Mouse (Mus musculus) heart, postnatal 25 days (tissue): Measurements from ENCODE around the gene Mcm2. TPM values are rescaled to one million over a fixed set of nuclear protein-coding genes. Genes with fewer than 3 reads are reported as not detected.

ENCODE experiments used
- DNase-seq: peaks from one replicate; pipeline ENCODE4 v3.0.0; 2022; ENCODE audit warnings: low spot score
- intact Hi-C: fragments of 180-260 bp; cut with DNase I; formaldehyde crosslinking; loops from one replicate; pipeline ENCODE4 v1.15.1; 2025
- total RNA-seq, 2 experiments: library from RNA; stranded (reverse); gene quantifications; 2 replicates each; pipeline ENCODE4 v1.2.3; 2021

Gene Mcm2
- 1 to 10 TPM; 6.1 to 7.4 TPM for total RNA-seq

DNA sequence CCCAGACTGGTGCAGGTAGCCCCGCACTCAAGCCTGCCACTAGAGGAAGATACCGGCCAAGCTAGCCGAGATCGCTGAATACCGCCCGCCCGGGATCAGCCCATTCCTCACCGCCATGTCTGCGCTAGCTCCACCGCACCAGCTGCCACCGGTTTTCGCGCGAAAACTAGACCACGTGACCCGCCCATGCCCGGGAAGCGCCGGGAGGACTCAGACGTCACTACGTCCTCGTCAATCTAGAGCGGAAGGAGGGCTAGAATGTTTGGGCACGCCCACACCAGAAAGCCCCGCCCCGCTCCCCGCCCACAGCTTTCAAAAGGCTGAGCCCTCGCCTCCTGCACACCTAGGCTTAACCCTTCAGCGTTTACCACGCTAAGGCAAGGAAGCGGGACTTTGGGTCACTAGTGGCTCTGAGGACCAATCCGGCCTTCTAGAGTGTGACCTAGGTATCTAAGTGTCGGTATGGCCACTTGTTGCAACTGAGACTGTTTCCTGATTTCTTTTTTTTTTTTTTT is at the start of gene Mcm2:
TSS of gene Mcm2 (minus strand) at position 247 of the 515 bp plus-strand sequence.
- peak; percentile 83 for DNase-seq
- intact Hi-C loops = no loop called here

DNA sequence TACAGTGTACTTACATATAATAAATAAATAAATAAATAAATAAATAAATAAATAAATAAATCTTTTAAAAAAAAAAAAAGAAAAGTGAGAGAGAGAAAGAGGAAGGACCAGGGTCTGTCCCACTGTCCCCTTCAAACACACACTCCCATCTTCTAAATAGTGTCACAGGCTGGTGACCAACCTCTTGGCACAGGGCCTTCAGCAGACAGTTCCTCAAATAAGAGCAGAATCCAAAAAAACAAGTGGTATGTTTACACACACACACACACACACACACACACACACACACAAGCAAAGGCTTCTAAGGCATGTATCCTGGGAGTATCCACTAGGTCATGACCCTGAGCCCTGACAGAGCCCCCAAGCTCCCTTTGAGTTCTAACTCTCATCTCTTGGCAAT is 49.2 kb upstream of the Mcm2 start:
- intact Hi-C loops = no loop called here
- DNase-seq = no peak

DNA sequence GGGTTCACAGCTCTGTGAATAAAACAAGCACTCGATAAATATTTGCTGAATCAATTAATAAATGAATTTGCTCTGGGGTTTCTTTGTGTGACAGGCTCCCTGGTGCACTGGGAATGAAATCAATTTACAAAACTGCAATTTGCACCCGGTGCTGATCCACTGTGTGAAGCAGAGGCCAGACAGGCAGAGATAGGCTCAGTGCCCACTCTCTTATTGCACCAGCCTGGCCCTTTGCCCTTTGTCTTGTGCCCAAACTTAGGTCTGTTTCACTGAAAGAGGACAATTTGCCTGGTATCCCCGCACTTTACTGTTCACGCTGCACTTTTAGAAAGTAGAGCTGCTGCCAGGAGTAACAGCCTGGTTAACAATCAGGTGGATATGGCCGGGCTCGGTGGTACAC is 47.9 kb upstream of the Mcm2 start:
- DNase-seq = no peak
- intact Hi-C loops = no loop called here

DNA sequence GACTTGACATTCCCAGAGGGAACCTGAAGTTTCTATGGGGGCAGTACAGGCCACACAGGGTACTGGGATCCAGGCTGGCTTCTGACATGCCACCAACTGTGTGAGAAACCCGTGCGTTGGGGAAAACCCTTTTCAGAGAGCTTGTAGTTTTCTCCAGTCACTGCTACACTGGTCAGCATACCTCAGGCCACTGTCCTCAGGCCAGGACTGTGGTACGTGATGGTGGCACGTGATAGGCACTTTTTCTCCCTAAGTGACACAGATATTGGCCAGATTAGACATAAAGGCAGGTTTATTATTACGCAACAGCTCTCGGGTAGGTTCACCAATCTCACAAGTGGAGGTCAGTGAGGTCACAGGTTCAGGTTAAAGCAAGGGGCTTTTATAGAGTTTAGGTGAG is 45.1 kb upstream of the Mcm2 start:
- intact Hi-C loops = no loop called here
- DNase-seq = no peak

DNA sequence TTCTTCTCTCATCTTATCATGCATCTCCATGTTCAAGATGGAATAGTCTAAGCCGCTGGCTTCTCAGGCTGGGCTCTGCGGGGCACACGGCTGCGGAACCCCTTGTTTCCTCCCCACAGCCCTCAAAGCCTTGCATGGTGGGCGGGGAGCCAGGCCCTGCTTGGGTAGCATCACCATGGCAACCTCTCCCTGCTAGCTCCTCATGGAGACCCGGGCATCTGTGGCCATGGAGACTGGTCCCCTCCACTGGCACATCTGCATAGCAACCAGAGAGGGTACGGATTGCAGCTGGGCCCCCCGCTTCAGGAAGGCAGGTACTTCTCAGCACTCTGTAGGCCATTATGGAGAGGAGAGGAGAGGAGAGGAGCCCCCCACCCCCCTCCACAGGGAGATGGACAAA is 44.0 kb upstream of the Mcm2 start:
- no peak for DNase-seq
- intact Hi-C loops = no loop called here

DNA sequence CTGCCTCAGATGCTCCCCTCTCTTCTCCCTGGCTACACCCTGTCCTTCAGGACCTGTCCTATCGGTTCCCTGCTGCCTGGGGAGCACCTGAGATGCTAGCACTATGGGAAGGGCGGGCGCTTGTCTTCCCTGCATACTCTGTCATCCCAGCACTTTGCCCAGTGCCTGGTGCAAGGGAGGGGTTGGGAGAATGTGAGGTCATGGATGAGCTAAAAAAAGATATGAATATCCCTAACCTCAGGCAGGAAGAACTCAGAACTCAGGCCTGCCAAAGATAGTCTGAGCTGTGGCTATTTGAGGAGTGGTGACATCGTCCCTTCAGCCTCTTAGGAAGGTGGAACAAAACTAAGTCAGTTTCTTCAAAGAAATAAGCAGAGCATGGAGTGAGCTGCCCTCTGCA is 43.0 kb upstream of the Mcm2 start:
- intact Hi-C loops = no loop called here
- no peak for DNase-seq

DNA sequence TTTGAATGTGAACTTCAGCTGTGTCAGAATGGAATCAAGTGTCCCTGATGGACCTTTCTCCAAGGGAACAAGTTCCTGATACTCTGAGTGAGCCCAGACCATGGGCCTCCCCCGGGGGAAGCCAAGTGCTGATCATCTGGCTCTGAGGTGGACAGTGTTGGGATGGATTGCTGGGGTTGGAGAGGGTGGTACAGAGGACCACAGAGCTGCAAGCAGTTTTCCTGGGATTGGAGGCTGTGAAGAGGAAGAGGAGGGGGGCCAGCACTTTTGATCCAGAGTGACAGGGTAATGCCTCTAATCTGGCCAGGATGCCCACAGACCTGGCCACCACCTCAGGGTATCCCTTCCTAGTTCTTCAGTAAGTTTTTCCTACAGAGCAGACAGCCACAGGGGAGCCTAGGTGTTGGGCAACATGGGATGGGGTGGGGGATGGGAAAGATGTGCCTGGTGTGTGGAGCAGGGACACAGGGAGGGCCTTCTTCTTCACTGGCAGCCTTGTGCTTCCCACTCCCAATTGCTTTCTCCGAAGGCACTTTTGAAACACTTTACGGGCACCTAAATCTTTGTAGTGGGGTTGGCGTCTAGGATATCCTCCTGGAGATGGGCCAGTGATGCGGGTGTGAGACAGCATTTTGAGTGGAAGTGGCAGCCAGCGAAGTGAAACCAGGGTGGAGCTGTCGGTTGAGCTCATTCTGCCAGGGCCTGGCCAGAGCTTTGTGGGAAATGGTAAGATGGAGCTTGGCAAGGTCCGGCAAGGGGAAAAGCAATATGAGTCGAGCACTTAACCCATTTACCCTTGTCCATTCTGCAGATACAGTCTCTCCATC is 41.7 kb upstream of the Mcm2 start:
- intact Hi-C loops = no loop called here
- no peak for DNase-seq

DNA sequence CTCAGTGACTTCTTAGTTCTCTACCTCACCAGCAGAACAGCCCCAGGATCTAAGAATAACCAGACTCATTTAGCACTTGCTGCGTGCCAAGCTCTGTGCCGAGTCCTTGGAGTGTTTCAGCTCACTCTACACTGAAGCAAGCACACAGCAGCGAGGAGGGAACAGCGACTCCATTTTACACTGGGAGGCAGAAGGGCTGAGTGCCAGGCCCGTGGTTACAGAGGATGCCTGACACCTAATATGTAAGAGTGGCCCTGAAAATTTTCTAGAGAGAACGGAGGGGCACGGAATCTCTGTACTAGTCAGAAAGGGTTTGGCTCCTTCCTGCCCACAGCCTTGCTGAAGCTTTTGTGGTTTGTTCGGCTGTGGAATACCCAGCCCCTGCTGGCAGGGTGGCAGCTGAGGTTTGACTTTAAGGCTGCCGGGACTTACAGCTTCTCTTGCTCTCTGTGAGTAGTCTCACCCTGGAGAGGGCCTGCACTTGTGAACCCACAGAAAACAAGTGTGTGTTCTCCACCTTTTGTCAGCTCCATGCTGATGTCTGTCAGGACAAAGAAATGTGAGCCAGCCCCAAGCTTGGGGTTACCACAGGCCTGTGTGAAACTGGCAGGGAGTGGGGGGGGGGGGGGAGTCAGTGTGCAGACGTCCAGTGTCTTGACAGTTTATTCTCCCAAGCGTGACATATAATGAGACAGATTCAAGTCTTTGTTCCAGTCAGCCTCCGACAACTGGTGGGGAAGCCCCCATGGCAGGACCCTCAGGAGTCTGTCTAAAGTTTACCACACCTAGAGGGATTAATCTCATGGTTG is 40.9 kb upstream of the Mcm2 start:
- intact Hi-C loops = no loop called here

DNA sequence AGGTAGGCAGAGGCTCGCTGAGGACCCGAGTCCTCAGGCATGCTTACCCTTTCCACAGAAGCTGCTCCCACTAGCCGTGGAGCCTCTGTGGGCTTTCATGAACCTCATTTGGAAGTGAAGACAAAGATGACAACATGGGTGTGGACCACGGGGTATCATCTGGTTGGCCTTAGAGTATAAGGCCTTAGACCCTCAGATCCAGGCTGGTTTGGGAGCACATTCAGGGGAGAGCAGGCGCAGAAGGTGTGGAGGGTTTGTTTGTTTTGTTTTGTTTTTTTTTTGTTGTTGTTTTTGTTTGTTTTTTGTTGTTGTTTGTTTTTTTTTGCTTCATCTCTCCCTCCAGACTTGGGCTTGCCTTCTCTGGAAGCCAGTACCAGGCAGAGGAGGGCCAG is 40.1 kb upstream of the Mcm2 start:
- intact Hi-C loops = no loop called here
- no peak for DNase-seq

More for the DNA sequence above, 40.9 kb upstream of the Mcm2 start:
- no peak for DNase-seq

DNA sequence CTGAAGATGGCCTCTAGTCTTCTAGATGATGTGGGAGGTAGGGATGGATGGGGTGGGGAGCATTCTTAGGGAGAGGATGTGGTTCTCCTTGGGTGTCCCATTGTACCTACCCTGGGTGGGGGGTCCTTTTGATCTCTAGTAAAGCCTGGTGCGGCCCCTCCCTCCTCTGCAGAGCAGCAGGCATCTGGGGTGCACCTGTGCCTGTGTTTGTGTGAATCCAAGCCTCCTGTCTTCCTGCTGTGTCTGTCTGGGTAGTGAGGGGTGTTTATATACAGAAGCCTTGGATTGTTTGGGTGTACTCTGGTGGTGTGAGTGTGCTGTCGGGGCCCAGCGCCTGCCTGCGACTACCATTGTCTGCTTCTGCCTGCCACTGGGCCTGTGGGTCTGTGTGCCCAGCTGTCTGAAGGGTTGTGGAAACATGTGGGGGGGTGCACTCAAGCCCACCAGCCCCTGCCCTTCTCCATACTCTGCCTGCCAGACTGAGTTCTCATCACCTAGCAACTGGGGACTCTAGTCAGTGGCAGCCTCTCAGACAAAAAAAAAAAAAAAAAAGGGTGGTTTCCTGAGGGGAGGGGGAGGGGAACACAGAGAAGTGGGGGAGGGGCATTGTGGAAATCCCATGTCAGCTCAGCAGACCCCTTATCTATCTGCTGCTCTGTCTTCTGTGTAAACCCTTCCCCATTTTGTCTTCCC is 39.5 kb upstream of the Mcm2 start:
- intact Hi-C loops = no loop called here
- no peak for DNase-seq

DNA sequence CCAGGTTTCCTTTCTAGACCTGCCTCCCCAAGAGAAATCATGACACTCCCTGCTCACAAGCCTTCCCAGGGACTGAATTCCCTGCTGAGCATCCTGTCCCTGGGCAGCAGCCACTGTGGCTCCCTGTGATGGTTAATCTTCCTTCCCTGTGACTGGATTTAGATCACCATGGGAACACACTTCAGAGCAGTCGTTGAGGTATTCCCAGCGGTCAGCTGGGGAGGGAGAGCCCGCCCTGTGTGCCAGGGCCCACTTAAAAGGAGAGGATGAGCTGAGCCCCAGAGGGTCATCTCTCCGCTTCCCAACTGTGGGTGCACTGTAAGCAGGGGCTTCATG is 38.6 kb upstream of the Mcm2 start:
- intact Hi-C loops = no loop called here
- no peak for DNase-seq

DNA sequence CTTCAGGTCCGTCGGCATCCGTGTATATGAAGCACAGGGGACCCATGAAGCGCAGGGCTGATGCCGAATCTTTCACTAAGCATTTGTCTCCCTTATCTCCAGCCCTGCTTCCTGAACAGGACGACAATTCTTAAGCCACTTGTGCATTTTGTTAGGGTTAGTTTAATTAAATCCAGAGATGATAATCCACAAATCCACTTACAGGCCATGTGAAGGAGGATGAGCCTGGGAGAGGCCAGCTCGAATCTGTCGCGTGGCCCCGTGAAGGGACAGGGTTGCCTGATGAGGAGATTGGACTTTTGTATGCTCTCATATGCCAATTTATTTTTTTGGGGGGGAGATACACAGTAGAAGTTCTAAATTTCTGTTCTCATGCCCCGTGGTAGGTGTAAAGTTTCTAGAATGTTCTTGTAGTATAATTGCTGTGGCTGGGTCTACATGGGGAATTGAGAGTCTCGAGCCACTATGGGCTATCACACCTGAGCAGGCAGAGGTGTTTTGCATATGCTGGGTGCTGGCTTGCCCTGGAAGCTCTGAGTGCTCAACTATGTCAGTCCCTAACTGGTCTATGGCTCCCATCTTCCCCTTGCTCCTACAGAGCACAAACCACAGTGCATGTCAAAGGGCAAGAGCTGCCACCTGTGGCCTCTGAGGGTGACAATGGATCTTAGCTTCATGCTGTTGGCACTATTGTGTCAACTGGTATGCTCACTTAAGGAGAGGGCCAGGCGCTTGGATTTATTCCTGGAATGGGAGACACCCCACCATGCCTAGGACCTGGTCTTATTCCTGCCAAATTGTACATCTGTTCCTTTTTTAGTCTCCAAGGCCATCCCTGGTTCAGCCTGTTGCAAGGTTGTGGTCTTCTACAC is 38.0 kb upstream of the Mcm2 start:
- intact Hi-C loops = no loop called here
- DNase-seq = no peak

DNA sequence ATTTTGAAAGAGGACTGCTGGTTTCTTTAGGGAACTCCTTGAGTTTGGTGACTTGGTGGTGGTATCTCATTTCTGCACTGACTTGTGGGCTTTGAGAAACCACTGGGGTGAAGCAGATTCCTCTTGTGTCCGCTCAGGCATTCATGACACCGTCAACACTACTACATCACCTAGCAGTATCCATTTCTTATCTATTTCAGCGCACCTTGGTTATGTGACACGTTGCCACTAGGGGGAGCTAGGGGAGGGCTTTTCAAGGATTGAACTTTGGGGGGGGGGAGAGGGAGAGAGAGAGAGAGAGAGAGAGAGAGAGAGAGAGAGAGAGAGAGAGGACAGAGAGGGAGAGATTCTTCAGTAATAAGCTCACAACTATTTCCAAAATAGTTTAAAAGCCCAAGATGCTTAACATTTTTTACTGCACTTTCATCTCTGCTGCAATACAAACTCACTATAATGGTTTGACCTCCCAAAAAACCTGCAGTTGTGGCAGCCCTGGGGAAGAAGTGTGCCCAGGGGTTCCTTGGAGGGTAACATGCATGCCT is 37.2 kb upstream of the Mcm2 start:
- intact Hi-C loops = no loop called here
- DNase-seq = no peak

DNA sequence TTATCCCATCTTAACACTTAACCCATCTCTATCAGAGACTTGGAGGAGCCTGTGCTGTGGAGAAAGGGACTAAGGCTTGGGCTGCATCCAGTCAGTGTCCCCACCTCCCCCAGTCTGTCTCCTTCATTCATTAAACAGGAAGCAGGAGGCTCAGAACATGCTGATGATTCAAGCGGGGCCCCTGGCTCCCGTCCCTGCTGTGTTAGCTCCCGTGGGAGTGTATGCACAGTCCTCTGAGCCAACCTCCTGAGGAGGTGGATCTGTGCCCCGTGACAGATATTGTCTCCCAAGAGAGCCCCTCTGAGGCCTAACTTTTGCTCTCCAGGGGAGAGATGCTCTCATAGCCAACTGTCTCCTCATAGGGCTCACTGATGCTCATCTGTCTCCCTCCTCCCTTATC is 36.2 kb upstream of the Mcm2 start:
- intact Hi-C loops = no loop called here
- DNase-seq = no peak

DNA sequence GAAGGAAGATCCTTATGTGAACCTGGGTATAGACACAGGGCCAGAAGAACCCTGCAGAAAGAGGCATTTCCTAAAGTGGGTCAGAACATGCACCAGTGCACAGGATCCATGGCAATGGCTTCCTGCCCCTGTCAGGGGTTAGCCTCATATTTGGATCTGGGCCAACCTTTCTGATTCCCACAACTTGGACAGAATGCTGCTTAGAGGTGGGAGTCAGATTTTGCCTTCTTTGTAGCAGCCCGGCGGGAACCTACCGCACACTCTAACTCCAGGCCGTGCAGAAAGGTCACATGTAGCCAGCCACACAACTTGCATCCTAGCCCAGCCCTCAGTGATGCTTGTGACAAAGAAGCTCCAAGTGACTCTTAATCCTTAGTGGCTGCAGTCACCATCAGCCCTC is 35.6 kb upstream of the Mcm2 start:
- no peak for DNase-seq
- intact Hi-C loops = no loop called here

DNA sequence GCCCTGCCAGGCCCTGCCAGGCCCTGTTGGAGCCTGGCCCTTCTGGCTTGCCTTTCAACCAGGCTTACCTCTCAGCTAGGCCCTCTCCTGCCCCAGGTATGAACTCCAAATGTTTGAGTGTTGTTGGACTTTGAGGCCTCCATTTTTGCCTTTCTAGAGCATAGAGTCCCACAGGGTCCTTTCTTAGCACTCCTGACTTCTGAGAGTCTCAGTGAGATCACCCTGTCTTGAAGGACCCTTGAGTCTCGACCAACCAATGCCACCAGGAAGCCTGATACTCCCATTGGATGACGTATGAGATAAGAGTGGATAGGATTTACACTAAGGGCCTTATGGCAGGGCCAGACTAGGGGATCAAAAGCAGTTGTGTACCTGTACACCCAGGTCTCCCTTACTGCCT is 32.9 kb upstream of the Mcm2 start:
- intact Hi-C loops = no loop called here
- DNase-seq = no peak

DNA sequence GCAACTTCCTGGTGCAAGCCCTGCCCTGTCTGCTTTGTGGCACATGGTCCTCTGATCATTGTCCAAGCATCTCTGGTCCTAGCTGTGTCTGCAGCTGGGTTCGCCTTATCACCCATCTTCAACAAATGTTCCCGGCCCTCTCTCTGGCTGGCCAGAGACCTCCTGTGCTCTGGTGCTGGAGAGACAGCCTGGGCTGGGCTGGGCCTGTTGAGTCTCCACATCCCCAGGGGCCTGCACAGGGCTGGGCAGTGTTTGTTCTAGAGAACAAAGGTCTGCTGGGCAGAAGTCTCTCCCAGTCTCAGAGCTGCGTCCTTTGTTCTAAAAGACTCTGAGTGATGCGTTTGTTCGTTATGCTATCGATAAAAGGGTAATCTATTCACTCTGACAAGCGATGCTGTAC is 31.5 kb upstream of the Mcm2 start:
- no peak for DNase-seq
- intact Hi-C loops = no loop called here

DNA sequence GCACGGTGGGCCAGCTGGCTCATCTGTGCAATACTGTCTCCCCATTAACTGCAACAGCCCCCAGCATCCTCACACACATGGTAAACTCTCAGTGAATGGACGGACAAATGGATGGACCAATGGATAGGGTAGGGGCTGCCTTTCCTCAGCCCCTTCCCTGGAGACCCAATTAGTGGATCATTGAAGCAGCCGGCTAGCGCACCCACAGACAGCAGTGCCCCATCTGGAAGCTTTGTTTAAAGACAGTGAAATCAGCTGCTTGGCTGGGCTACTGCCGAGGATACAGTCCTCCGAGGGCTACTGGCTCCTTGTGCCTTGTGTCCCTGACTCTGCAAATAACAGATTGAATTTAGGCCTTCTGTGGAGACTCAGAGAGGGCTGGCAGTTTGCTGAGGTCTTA is 30.9 kb upstream of the Mcm2 start:
- no peak for DNase-seq
- intact Hi-C loops = loop anchor here (5.0 kb wide), 3 partner anchors 108 to 433 kb away; partner anchors contain the start of gene Plxna1

DNA sequence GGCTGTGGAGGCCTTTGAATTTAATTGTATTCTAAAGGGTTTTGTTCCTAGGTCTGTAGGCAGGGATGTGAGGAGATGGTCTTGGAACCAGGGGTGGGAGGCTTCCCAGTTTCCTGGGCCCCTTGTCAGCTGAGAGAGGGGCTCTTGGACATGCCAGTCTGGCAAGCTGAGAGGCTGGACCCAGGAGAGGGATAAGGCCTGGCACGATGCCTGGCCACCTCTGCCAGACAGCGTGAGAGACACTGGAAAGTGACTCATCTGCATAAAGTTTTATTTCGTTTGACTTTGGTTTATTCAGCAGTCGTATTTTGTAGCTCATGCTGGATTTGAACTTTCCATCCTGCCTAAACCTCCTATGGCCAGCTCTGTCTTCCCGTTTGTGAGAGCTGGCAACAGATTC is 30.0 kb upstream of the Mcm2 start:
- no peak for DNase-seq
- intact Hi-C loops = loop anchor here (5.0 kb wide), 3 partner anchors 109 to 434 kb away; partner anchors contain the start of gene Plxna1
